Mouse (Mus musculus) cortical plate, adult 2 months (tissue): ENCODE results near the gene March6.

Source experiments
- CTCF ChIP-seq: fragments of 200-500 bp; IDR thresholded peaks from 2 replicates; pipeline ENCODE4 v1.5.1; 2011; ENCODE audit warnings: mild to moderate bottlenecking, control low read depth, low read length; ENCODE audit not compliant: insufficient read depth; ENCODE audit errors: extremely low read depth
- POLR2A ChIP-seq: fragments of 200-500 bp; IDR thresholded peaks from 2 replicates; pipeline ENCODE4 v1.6.1; 2011; ENCODE audit warnings: mild to moderate bottlenecking, low read length, control low read depth; ENCODE audit not compliant: insufficient read depth; ENCODE audit errors: extremely low read depth

- TF ChIP-seq POLR2A (peak; percentile 73; the same call in 1 of the 2 replicates), CTCF (no peak)
Observed at GRCm38 (mm10) chr15:31453098-31453916, 77.5 kb downstream of the March6 start, which contains the start of gene Ropn1l.
